Mouse (Mus musculus) heart, postnatal 0 days (tissue): ENCODE measurements around the gene Fam198b.

Source experiments
- CTCF ChIP-seq: IDR thresholded peaks from 2 replicates; pipeline ENCODE4 v1.5.1; 2016; ENCODE audit warnings: antibody characterized with exemption, control low read depth, low read depth
- EP300 ChIP-seq: IDR thresholded peaks from 2 replicates; pipeline ENCODE4 v1.6.1; 2016; ENCODE audit warnings: antibody characterized with exemption, low read depth

DNA sequence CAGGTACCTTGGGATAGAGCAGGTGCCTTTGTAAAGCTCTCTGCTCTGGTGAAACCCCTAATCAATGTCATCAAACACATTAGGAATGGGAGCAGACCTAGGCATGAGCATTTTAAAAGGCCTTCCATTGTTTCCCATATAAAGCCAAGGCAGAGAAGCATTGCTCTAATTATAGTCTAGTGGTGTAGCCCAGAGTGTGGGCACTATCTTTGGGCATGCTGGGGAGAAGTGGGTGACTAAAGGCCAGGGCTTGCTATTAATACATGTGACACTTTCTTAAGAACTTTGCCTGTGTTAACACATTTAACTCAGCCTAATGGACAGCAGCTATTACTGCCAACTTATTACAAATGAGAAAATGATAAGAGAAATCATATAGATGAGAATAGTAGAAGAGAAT lies 106.1 kb downstream of the Fam198b start:
- TF ChIP-seq CTCF = no peak
- TF ChIP-seq EP300 = peak; percentile 42; the same call in 1 of the 2 replicates
